Mouse (Mus musculus) myocyte (in vitro differentiated cells): ENCODE measurements around the gene Zfp410.

ENCODE experiments used
- CEBPB ChIP-seq: IDR thresholded peaks from 2 replicates; pipeline ENCODE4 v1.6.1; 2011; ENCODE audit warnings: mild to moderate bottlenecking, moderate library complexity; ENCODE audit not compliant: poor library complexity, insufficient read depth, severe bottlenecking
- E2F4 ChIP-seq: IDR thresholded peaks from one replicate; pipeline ENCODE4 v1.6.1; 2011; ENCODE audit warnings: mild to moderate bottlenecking, control low read depth, moderate library complexity; ENCODE audit not compliant: insufficient read depth
- MAX ChIP-seq: IDR thresholded peaks from one replicate; pipeline ENCODE4 v1.6.1; 2011; ENCODE audit warnings: low read depth, mild to moderate bottlenecking, control low read depth
- MYOD1 ChIP-seq, 3 experiments: IDR thresholded peaks; one replicate each; pipeline ENCODE4 v1.6.1; 2011; ENCODE audit warnings: control low read depth in 2 of 3, low read depth in 2 of 3, mild to moderate bottlenecking in 2 of 3, moderate library complexity in 1 of 3; ENCODE audit not compliant: insufficient read length in 2 of 3, control insufficient read depth in 1 of 3
- POLR2A ChIP-seq: IDR thresholded peaks from one replicate; pipeline ENCODE4 v1.6.1; 2011; ENCODE audit warnings: low read depth, mild to moderate bottlenecking, control low read depth, moderate library complexity; ENCODE audit not compliant: insufficient read length
- REST ChIP-seq: IDR thresholded peaks from one replicate; pipeline ENCODE4 v1.6.1; 2011; ENCODE audit warnings: mild to moderate bottlenecking, control low read depth, moderate library complexity; ENCODE audit not compliant: insufficient read depth, insufficient read length
- SRF ChIP-seq: IDR thresholded peaks from one replicate; pipeline ENCODE4 v1.6.1; 2011; ENCODE audit warnings: low read depth; ENCODE audit not compliant: control insufficient read depth, insufficient read length
- TCF12 ChIP-seq: IDR thresholded peaks from one replicate; pipeline ENCODE4 v1.6.1; 2011; ENCODE audit warnings: mild to moderate bottlenecking, control low read depth; ENCODE audit not compliant: poor library complexity, insufficient read depth, severe bottlenecking
- USF1 ChIP-seq: IDR thresholded peaks from one replicate; pipeline ENCODE4 v1.6.1; 2011; ENCODE audit warnings: low read depth, mild to moderate bottlenecking, control low read depth, moderate library complexity

DNA sequence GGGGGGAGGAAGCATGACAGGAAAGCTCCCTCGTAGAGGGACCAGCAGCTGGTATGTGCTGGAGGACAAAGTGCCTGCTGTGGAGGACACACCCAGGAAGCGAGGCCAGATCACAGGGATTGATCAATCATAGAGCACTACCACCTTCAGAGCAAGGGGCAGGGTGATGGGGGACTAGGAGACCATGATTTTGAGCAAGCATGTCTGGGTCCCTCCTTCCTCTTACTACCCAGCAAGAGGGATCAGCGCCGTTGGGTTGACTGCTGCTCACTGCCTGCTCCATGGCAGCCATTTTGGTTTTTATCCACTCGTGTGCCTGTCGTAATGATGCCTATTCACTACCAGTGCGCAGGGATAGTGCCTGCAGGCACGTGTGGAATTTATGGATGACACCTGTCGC is 47.6 kb downstream of the Zfp410 start:
- TF ChIP-seq USF1 (no peak), POLR2A (no peak), E2F4 (no peak), MYOD1 (IDR thresholded peaks at IDR 0.05; ENCODE audit: control insufficient read depth in 1 of 3, insufficient read length in 2 of 3, low read depth in 2 of 3) (no peak), TCF12 (no peak), SRF (no peak), MAX (no peak), REST (no peak), CEBPB (no peak)
